Mouse (Mus musculus) forebrain, embryonic 11.5 days (tissue): ENCODE data around the gene Trim17. TPM values are rescaled to one million over a fixed set of nuclear protein-coding genes. Genes with fewer than 3 reads are reported as not detected.

ENCODE experiments used
- microRNA-seq: library from miRNA; unstranded; fragments of <30 nt; microRNA quantifications from one replicate; pipeline ENCODE4, GENCODE M21; 2016; ENCODE audit not compliant: insufficient number of aligned reads
- polyA plus RNA-seq: library from polyadenylated mRNA; unstranded; fragments of >200 nt; fragmentation: Nextera tagmentation; extraction: Ambion mirVana; gene quantifications from 2 replicates; pipeline ENCODE4 v1.2.1, GENCODE M21; 2014

Gene Trim17
- polyA plus RNA-seq, 1 experiment from 2014 or later, result 0.75 TPM

Small RNA genes within 50 kb of the gene (microRNA-seq; reads per million reads assigned to microRNA genes)
- gene Gm44313, result not detected

Other genes starting within 250 kb of the Trim17 start
- not detected in 2 replicates for gene Olfr318, start 230.7 kb upstream of the Trim17 start, polyA plus RNA-seq
- not detected in 2 replicates for gene Olfr317, start 215.5 kb upstream of the Trim17 start, polyA plus RNA-seq
- not detected in 2 replicates for gene Olfr316, start 202.0 kb upstream of the Trim17 start, polyA plus RNA-seq
- not detected in 2 replicates for gene Olfr315, start 181.5 kb upstream of the Trim17 start, polyA plus RNA-seq
- not detected in 2 replicates for gene Olfr314, start 171.7 kb upstream of the Trim17 start, polyA plus RNA-seq
- 1.8 and 2.0 TPM in 2 replicates for gene Fam183b, start 152.7 kb upstream of the Trim17 start, polyA plus RNA-seq
- 0.07 TPM in 1 of 2 replicates, not detected in the other for gene Olfr313, start 139.7 kb upstream of the Trim17 start, polyA plus RNA-seq
- not detected in 2 replicates for gene Olfr312, start 125.4 kb upstream of the Trim17 start, polyA plus RNA-seq
- not detected in 2 replicates for gene Olfr311, start 115.4 kb upstream of the Trim17 start, polyA plus RNA-seq
- gene Gm12258, start 107.5 kb upstream of the Trim17 start, polyA plus RNA-seq, result 11.9 and 15.2 TPM in 2 replicates
- gene 2810021J22Rik, start 87.5 kb upstream of the Trim17 start, polyA plus RNA-seq, result 10.5 and 12.8 TPM in 2 replicates
- gene Zfp39, start 50.5 kb upstream of the Trim17 start, polyA plus RNA-seq, result 8.1 and 8.8 TPM in 2 replicates
- not detected in 2 replicates for gene Btnl10, start 36.8 kb upstream of the Trim17 start, polyA plus RNA-seq
- gene Rnf187, start 15.8 kb upstream of the Trim17 start, polyA plus RNA-seq, result 386 and 426 TPM in 2 replicates
- gene Hist3h2ba, start 5.8 kb upstream of the Trim17 start, polyA plus RNA-seq, result 84.9 and 93.6 TPM in 2 replicates
- gene Hist3h2a, start within 50 bp of the Trim17 start, polyA plus RNA-seq, result 52.9 and 54.1 TPM in 2 replicates
- 17.3 and 20.5 TPM in 2 replicates for gene Trim11, start 23.4 kb downstream of the Trim17 start, polyA plus RNA-seq
- gene Obscn, start 181.7 kb downstream of the Trim17 start, polyA plus RNA-seq, result 0.04 and 0.07 TPM in 2 replicates
- 2.4 and 3.2 TPM in 2 replicates for gene Iba57, start 209.1 kb downstream of the Trim17 start, polyA plus RNA-seq
- gene Gjc2, start 228.5 kb downstream of the Trim17 start, polyA plus RNA-seq, result 0.08 TPM in 1 of 2 replicates, not detected in the other
- gene Guk1, start 237.5 kb downstream of the Trim17 start, polyA plus RNA-seq, result 90.3 and 95.7 TPM in 2 replicates
- gene Mrpl55, start 247.8 kb downstream of the Trim17 start, polyA plus RNA-seq, result 94.3 and 103 TPM in 2 replicates